Mouse (Mus musculus) liver, embryonic 14.5 days (tissue): ENCODE measurements around the gene Laptm5. TPM values are rescaled to one million over a fixed set of nuclear protein-coding genes. Genes with fewer than 3 reads are reported as not detected.

Experiments used
- ATAC-seq: fragments of 200-750 bp; cut with Nextera tagmentation; 2 replicates; pipeline ENCODE4 v1.8.0; 2017; ENCODE audit warnings: moderate number of reproducible peaks, mild to moderate bottlenecking, moderate library complexity; ENCODE audit not compliant: insufficient read depth
- DNase-seq, 3 experiments: peaks; one replicate each; pipeline ENCODE4 v3.0.0-alpha.2; 2012 to 2013; ENCODE audit warnings: low read depth in 3 of 3, low spot score in 3 of 3
- H3K27ac ChIP-seq: fragments of 300-500 bp; sonication (generic); 2 replicates; pipeline ENCODE4 v1.5.1; 2014; ENCODE audit warnings: moderate library complexity, mild to moderate bottlenecking, control low read depth, inconsistent platforms
- H3K27me3 ChIP-seq: fragments of 300-500 bp; sonication (generic); 2 replicates; pipeline ENCODE4 v1.6.1; 2014; ENCODE audit warnings: mild to moderate bottlenecking, low read length, moderate library complexity; ENCODE audit not compliant: control insufficient read depth, insufficient read depth
- H3K36me3 ChIP-seq: fragments of 300-500 bp; sonication (generic); replicated peaks from 2 replicates; pipeline ENCODE4 v1.6.1; 2014; ENCODE audit warnings: low read depth; ENCODE audit not compliant: control insufficient read depth, insufficient read depth
- H3K4me1 ChIP-seq, 2 experiments: fragments of 200-500 bp in 1 of 2; fragments of 300-500 bp in 1 of 2; sonication (generic) in 1 of 2; replicated peaks; 2 replicates each; pipeline ENCODE4 v1.6.1; 2012 to 2014; ENCODE audit warnings: antibody characterized with exemption in 1 of 2, inconsistent platforms in 1 of 2, low read length in 1 of 2; ENCODE audit not compliant: control insufficient read depth in 2 of 2, insufficient read depth in 2 of 2
- H3K4me2 ChIP-seq: fragments of 300-500 bp; sonication (generic); 2 replicates; pipeline ENCODE4 v1.6.1; 2014; ENCODE audit warnings: low read depth, mild to moderate bottlenecking, control low read depth, moderate library complexity
- H3K4me3 ChIP-seq, 2 experiments: fragments of 200-500 bp in 1 of 2; fragments of 300-500 bp in 1 of 2; sonication (generic) in 1 of 2; 2 replicates each; pipeline ENCODE4 v1.5.1; 2012 to 2014; ENCODE audit warnings: low read depth in 2 of 2, low read length in 2 of 2, mild to moderate bottlenecking in 2 of 2, control low read depth in 1 of 2, inconsistent platforms in 1 of 2, moderate library complexity in 1 of 2; ENCODE audit not compliant: insufficient read depth in 1 of 2
- H3K9ac ChIP-seq: fragments of 300-500 bp; sonication (generic); replicated peaks from 2 replicates; pipeline ENCODE4 v1.6.1; 2014; ENCODE audit warnings: mild to moderate bottlenecking, control low read depth, moderate library complexity
- H3K9me3 ChIP-seq: fragments of 300-500 bp; sonication (generic); 2 replicates; pipeline ENCODE4 v1.6.1; 2016; ENCODE audit warnings: low read length, mixed read lengths; ENCODE audit not compliant: control insufficient read depth
- CTCF ChIP-seq: IDR thresholded peaks from 2 replicates; pipeline ENCODE4 v1.5.1; 2016; ENCODE audit warnings: antibody characterized with exemption, low read depth, control low read depth
- EP300 ChIP-seq: IDR thresholded peaks from 2 replicates; pipeline ENCODE4 v1.6.1; 2016; ENCODE audit warnings: antibody characterized with exemption, low read depth
- WGBS: fragments of 180-500 bp; shearing (Covaris S2); extraction: QIAGEN DNeasy Blood & Tissue Kit; methylation state at CpG from one replicate; pipeline ENCODE4 v1.1.7; 2014; ENCODE audit not compliant: insufficient replicate concordance; 5-methylcytosine and 5-hydroxymethylcytosine counted together
- polyA plus RNA-seq, 2 experiments: library from polyadenylated mRNA; depleted of rRNA in 1 of 2; stranded (reverse) in 1 of 2; unstranded in 1 of 2; fragments of >200 nt; fragmentation: Nextera tagmentation in 1 of 2; extraction: Ambion mirVana in 1 of 2; gene quantifications; 2 replicates each; pipeline versions ENCODE4 v1.2.1 to v1.2.3; 2012 to 2014

The Laptm5 gene
- polyA plus RNA-seq, 2 experiments, result 31.0 to 64.3 TPM

DNA sequence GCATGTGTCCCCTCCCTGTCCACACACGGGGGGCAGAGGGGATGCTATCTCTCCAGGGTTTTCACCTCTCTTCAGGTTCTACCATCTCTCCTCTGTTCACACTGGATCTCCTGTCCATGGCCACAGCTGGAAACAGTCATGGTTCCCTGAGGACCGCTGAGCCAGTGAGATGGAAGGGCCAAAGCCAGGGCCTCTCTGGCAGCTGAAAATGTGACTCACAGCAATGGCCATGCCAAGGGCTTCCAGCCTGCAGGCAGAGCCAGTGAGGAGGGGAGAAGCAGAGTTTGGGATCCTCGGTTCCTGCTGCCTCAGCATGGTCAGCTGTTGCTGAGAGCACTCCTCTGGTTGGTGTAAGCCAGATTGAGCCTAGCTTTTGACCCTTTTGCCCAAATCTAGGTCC is 66.1 kb downstream of the Laptm5 start:
- TF ChIP-seq EP300, result no peak
- TF ChIP-seq CTCF, result no peak
- Histone ChIP-seq H3K27me3 (no peaks in the 10 kb centered on the region), H3K9ac (no peak overlapping the region), H3K36me3 (no peaks in the 10 kb centered on the region), H3K4me3 (no peak overlapping the region), H3K27ac (no peak overlapping the region), H3K4me2 (no peak overlapping the region), H3K9me3 (no peaks in the 10 kb centered on the region), H3K4me1 (no peaks in the 10 kb centered on the region)
- no peak for DNase-seq
- 51% methylated on average over 3 of the region's 3 CpGs for WGBS
- no peak for ATAC-seq

DNA sequence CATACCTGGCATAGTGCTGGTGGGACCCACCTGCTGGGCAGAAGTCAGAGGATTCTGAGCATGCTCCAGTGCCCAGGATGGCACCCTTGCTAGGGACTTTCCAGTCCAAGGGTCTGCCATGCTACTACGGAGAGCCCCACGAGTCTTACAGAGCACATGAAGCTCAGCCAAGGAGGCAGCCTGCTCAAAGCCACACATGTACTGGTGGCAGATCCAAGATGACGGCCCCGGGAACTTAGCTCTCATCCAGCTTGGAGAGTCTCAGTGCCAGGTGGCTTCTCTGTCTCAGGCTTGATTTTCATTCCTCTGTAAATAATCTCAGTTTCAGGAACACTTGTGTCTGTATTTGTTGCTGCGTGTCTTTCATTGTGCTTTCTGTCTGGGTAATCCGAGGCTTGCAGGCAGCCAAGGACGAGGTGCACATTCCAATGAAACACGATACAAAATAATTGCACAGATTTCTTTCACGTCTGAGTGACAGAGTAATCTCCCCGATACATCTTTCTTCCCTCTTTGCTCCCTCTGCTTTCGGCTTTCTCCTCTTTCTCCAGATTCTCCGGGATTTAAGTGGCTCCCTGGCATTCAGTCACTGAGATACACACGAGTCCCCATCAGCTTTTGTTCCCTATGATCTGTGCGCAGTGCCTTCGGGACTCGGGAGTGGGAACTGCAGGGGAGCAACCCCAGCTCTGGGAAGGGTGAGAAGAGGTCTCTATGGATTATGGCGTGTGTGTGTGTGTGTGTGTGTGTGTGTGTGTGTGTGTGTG is 71.7 kb downstream of the Laptm5 start:
- Histone ChIP-seq H3K27ac (no peak overlapping the region), H3K4me3 (no peak overlapping the region), H3K4me1 (no peaks in the 10 kb centered on the region), H3K4me2 (no peak overlapping the region), H3K27me3 (no peaks in the 10 kb centered on the region), H3K9me3 (no peaks in the 10 kb centered on the region), H3K9ac (no peak overlapping the region), H3K36me3 (no peaks in the 10 kb centered on the region)
- 64% methylated on average over 17 of the region's 17 CpGs for WGBS
- TF ChIP-seq CTCF (no peak), EP300 (no peak)
- DNase-seq (no peak), ATAC-seq (no peak)

Other genes starting within 250 kb of the Laptm5 start
- 15.2 and 17.9 TPM in 2 replicates for gene Pum1, start 249.8 kb upstream of the Laptm5 start, polyA plus RNA-seq (2012; rRNA removed)
- 23.1 and 26.8 TPM in 2 replicates for gene Pum1, start 249.8 kb upstream of the Laptm5 start, polyA plus RNA-seq (2014; fragmentation: Nextera tagmentation; extraction: Ambion mirVana)
- 7.3 and 9.0 TPM in 2 replicates for gene Sdc3, start 120.6 kb upstream of the Laptm5 start, polyA plus RNA-seq (2012; rRNA removed)
- 4.4 and 5.3 TPM in 2 replicates for gene Sdc3, start 120.6 kb upstream of the Laptm5 start, polyA plus RNA-seq (2014; fragmentation: Nextera tagmentation; extraction: Ambion mirVana)
- gene Matn1, start 31.3 kb downstream of the Laptm5 start, polyA plus RNA-seq (2012; rRNA removed), result 0.04 and 0.13 TPM in 2 replicates
- 0.08 TPM in 1 of 2 replicates, not detected in the other for gene Matn1, start 31.3 kb downstream of the Laptm5 start, polyA plus RNA-seq (2014; fragmentation: Nextera tagmentation; extraction: Ambion mirVana)